Comparison of ENCODE assay signal across 13 mouse cellular contexts in the genomic region with DNA sequence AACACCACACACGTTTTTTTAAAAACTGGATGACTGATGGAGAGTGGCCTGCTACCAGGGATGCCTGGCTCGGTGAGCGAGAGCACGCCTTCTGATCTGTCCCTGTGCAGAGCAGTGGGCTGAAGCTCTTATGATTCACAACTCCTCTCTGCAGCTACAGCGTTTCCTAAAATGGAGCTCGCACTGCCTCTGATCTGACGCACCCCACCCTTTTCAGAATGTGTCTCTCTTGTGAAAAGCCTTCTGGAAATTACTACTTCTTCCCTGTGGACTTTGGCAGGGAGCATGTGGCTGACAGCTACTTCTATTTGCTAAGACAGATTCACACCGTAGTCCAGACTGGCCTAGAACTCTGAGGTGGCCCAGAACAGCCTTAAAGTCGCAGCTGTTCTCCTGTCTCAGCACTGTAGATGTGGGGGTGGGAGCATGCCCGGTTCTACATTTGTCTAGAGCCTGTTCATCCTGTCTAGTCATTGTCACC. TPM values are rescaled to one million over a fixed set of nuclear protein-coding genes. Genes with fewer than 3 reads are reported as not detected.
DNase-seq lines count a peak whose midpoint lies in the region; ATAC-seq and TF ChIP-seq lines count a peak whose summit lies in the region.
"Had no signal": no experiment of that assay in that cellular context is flagged by ENCODE, and none has a peak within 500 bp of the region (broad histone marks: within the 10 kb centered on the region; RNA-seq: fewer than 3 reads in every experiment).

No protein-coding gene starts in this region.

- WGBS in lung, embryonic 14.5 days = 52% methylated on average over 10 of the region's 10 CpGs
- WGBS in intestine, embryonic 15.5 days = 51% methylated on average over 10 of the region's 10 CpGs

- H3K9ac ChIP-seq in lung, embryonic 14.5 days = no peak overlapping the region
- H3K9ac ChIP-seq in intestine, embryonic 15.5 days = no peak overlapping the region
- H3K9ac ChIP-seq: forebrain, embryonic 12.5 days; liver, embryonic 13.5 days had no signal

- no peak overlapping the region for H3K4me3 ChIP-seq in lung, embryonic 14.5 days (ENCODE audit: low read depth, low read length)
- no peak overlapping the region for H3K4me3 ChIP-seq in intestine, embryonic 15.5 days (replicated peaks)
- H3K4me3 ChIP-seq: forebrain, embryonic 12.5 days; liver, embryonic 13.5 days; midbrain, embryonic 10.5 days had no signal

- no peaks in the 10 kb centered on the region for H3K9me3 ChIP-seq in lung, embryonic 14.5 days (ENCODE audit: low read depth, low read length)
- no peaks in the 10 kb centered on the region for H3K9me3 ChIP-seq in intestine, embryonic 15.5 days
- H3K9me3 ChIP-seq: forebrain, embryonic 12.5 days; liver, embryonic 13.5 days; midbrain, embryonic 10.5 days had no signal

- no peaks in the 10 kb centered on the region for H3K36me3 ChIP-seq in lung, embryonic 14.5 days (ENCODE audit: insufficient read depth)
- no peaks in the 10 kb centered on the region for H3K36me3 ChIP-seq in intestine, embryonic 15.5 days
- H3K36me3 ChIP-seq: forebrain, embryonic 12.5 days; liver, embryonic 13.5 days; midbrain, embryonic 10.5 days had no signal

- H3K4me1 ChIP-seq in lung, embryonic 14.5 days (ENCODE audit: insufficient read depth) = peaks cover 4% of the 10 kb centered on the region; the same call in 1 of the 2 replicates
- no peaks in the 10 kb centered on the region for H3K4me1 ChIP-seq in intestine, embryonic 15.5 days (replicated peaks)
- H3K4me1 ChIP-seq: forebrain, embryonic 12.5 days had no signal

- no peak for DNase-seq in lung, embryonic 14.5 days
- no peak for DNase-seq in lung, postnatal 25 days (ENCODE audit: low spot score)
- peak; percentile 35 for DNase-seq in naive thymus-derived CD4-positive, alpha-beta T cell, adult 2 months (ENCODE audit: low read depth)
- DNase-seq in thymus, postnatal 36 days = peak; percentile 42 to 56
- DNase-seq in cerebellum, adult 11 months = no peak
- no peak for DNase-seq in kidney, postnatal 10 days
- DNase-seq in lung, adult 18-20 months = no peak
- DNase-seq: kidney, postnatal 4 days; liver, embryonic 13.5 days; spleen, adult 18-20 months had no signal

- H3K27ac ChIP-seq in lung, embryonic 14.5 days (ENCODE audit: low read depth) = peak overlapping the region; percentile 16; the same call in 1 of the 2 replicates
- H3K27ac ChIP-seq in intestine, embryonic 15.5 days = 0 out of 2 replicates have a peak overlapping the region, but pooled peaks have one; percentile 22
- H3K27ac ChIP-seq: forebrain, embryonic 12.5 days; liver, embryonic 13.5 days; midbrain, embryonic 10.5 days had no signal

- TF ChIP-seq CTCF in lung, embryonic 14.5 days (IDR thresholded peaks at IDR 0.05; ENCODE audit: low read depth) = no peak

- no peaks in the 10 kb centered on the region for H3K27me3 ChIP-seq in lung, embryonic 14.5 days (ENCODE audit: insufficient read depth, low read length)
- no peaks in the 10 kb centered on the region for H3K27me3 ChIP-seq in intestine, embryonic 15.5 days (replicated peaks)
- H3K27me3 ChIP-seq: forebrain, embryonic 12.5 days; liver, embryonic 13.5 days had no signal

- no peak for ATAC-seq in lung, embryonic 14.5 days (ENCODE audit: insufficient read depth)
- peak; percentile 67 for ATAC-seq in intestine, embryonic 15.5 days

- no peak overlapping the region for H3K4me2 ChIP-seq in lung, embryonic 14.5 days
- H3K4me2 ChIP-seq in intestine, embryonic 15.5 days (replicated peaks) = no peak overlapping the region
- H3K4me2 ChIP-seq: forebrain, embryonic 12.5 days; liver, embryonic 13.5 days had no signal

RNA-seq across cellular contexts. Expression of gene Cass4, which starts 1.5 kb away (rescaled TPM):
- polyA plus RNA-seq in lung, embryonic 14.5 days (2014; fragmentation: Nextera tagmentation; extraction: Ambion mirVana) = 2.6 and 2.7 TPM in 2 replicates
- polyA plus RNA-seq in intestine, embryonic 15.5 days (2015; fragmentation: Nextera tagmentation; extraction: Ambion mirVana) = 0.18 and 0.29 TPM in 2 replicates

RNA-seq across cellular contexts. Expression of gene Cstf1, which starts 21.6 kb away (rescaled TPM):
- polyA plus RNA-seq in lung, embryonic 14.5 days (2014; fragmentation: Nextera tagmentation; extraction: Ambion mirVana) = 50.2 and 53.9 TPM in 2 replicates
- 35.1 and 39.5 TPM in 2 replicates for polyA plus RNA-seq in intestine, embryonic 15.5 days (2015; fragmentation: Nextera tagmentation; extraction: Ambion mirVana)

RNA-seq across cellular contexts. Expression of gene Aurka, which starts 21.7 kb away (rescaled TPM):
- polyA plus RNA-seq in lung, embryonic 14.5 days (2014; fragmentation: Nextera tagmentation; extraction: Ambion mirVana) = 161 and 165 TPM in 2 replicates
- 99.6 and 103 TPM in 2 replicates for polyA plus RNA-seq in intestine, embryonic 15.5 days (2015; fragmentation: Nextera tagmentation; extraction: Ambion mirVana)

RNA-seq across cellular contexts. Expression of gene Fam210b, which starts 46.7 kb away (rescaled TPM):
- 29.9 and 31.0 TPM in 2 replicates for polyA plus RNA-seq in lung, embryonic 14.5 days (2014; fragmentation: Nextera tagmentation; extraction: Ambion mirVana)
- polyA plus RNA-seq in intestine, embryonic 15.5 days (2015; fragmentation: Nextera tagmentation; extraction: Ambion mirVana) = 14.5 and 15.1 TPM in 2 replicates

RNA-seq across cellular contexts. Expression of gene Rtf2, which starts 48.3 kb away (rescaled TPM):
- 69.7 and 73.6 TPM in 2 replicates for polyA plus RNA-seq in lung, embryonic 14.5 days (2014; fragmentation: Nextera tagmentation; extraction: Ambion mirVana)
- polyA plus RNA-seq in intestine, embryonic 15.5 days (2015; fragmentation: Nextera tagmentation; extraction: Ambion mirVana) = 69.8 and 70.1 TPM in 2 replicates

Comparison
In these comparisons a context has a peak if more than half of its experiments do, and no peak if none do; other contexts are left out.
1. DNase-seq: peak in naive thymus-derived CD4-positive, alpha-beta T cell, adult 2 months (single experiment) and thymus, postnatal 36 days (2 of 2); none in lung, embryonic 14.5 days (single experiment), lung, postnatal 25 days (single experiment), cerebellum, adult 11 months (single experiment), kidney, postnatal 10 days (single experiment) and lung, adult 18-20 months (0 of 2).